In the genomic region with DNA sequence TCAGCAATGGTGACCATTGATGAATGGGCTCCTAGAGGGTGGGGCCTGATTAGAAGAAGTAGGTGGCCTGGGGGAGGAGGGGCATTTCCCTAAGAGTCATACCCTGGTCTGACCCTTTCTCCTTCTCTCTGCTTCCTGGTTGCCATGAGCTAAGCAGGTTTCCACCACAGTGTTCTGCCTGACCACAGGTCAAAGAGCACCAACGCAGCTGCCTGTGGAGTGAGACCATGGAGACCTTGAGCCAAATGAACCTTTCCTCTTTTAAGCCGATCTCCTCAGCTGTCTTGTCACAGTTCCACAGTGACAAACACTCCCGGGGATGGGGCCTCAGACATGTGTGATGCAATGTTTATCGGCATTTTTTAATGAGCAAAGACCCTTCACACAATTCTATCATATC, we compare ENCODE assay signal across 16 mouse cellular contexts.
"Had no signal": no experiment of that assay in that cellular context is flagged by ENCODE, and none has a peak within 500 bp of the region (broad histone marks: within the 10 kb centered on the region; RNA-seq: fewer than 3 reads in every experiment).

No protein-coding gene starts in this region.

- H3K36me3 ChIP-seq: heart, embryonic 13.5 days; heart, embryonic 15.5 days; hindbrain, embryonic 13.5 days; hindbrain, embryonic 15.5 days; limb, embryonic 10.5 days; limb, embryonic 12.5 days; liver, embryonic 13.5 days had no signal

- H3K4me3 ChIP-seq: heart, embryonic 13.5 days; heart, embryonic 15.5 days; hindbrain, embryonic 13.5 days; hindbrain, embryonic 15.5 days; layer of hippocampus, adult 2 months; left cerebral cortex, adult 2 months; limb, embryonic 10.5 days; limb, embryonic 12.5 days; liver, embryonic 13.5 days had no signal

- H3K4me1 ChIP-seq: heart, embryonic 13.5 days; heart, embryonic 15.5 days; hindbrain, embryonic 13.5 days; hindbrain, embryonic 15.5 days; limb, embryonic 10.5 days; limb, embryonic 12.5 days; liver, embryonic 13.5 days had no signal

- H3K4me2 ChIP-seq: heart, embryonic 11.5 days; heart, embryonic 13.5 days; heart, embryonic 15.5 days; hindbrain, embryonic 13.5 days; hindbrain, embryonic 15.5 days; limb, embryonic 12.5 days; liver, embryonic 13.5 days had no signal

- DNase-seq: gastrocnemius, postnatal 36 days; kidney, adult 11 months; kidney, postnatal 25 days; liver; liver, embryonic 13.5 days had no signal

- H3K9me3 ChIP-seq: heart, embryonic 13.5 days; heart, embryonic 15.5 days; hindbrain, embryonic 13.5 days; hindbrain, embryonic 15.5 days; limb, embryonic 10.5 days; limb, embryonic 12.5 days; liver, embryonic 13.5 days had no signal

- H3K27ac ChIP-seq: heart, embryonic 13.5 days; heart, embryonic 15.5 days; hindbrain, embryonic 13.5 days; hindbrain, embryonic 15.5 days; hindbrain, postnatal 0 days; layer of hippocampus, adult 2 months; left cerebral cortex, adult 2 months; limb, embryonic 10.5 days; limb, embryonic 12.5 days; liver, embryonic 13.5 days had no signal

- H3K9ac ChIP-seq: heart, embryonic 13.5 days; heart, embryonic 15.5 days; hindbrain, embryonic 13.5 days; hindbrain, embryonic 15.5 days; limb, embryonic 12.5 days; liver, embryonic 13.5 days had no signal

- H3K27me3 ChIP-seq: heart, embryonic 13.5 days; heart, embryonic 15.5 days; hindbrain, embryonic 13.5 days; hindbrain, embryonic 15.5 days; limb, embryonic 12.5 days; liver, embryonic 13.5 days had no signal

- ATAC-seq: intestine, embryonic 16.5 days had no signal
